Mouse (Mus musculus) kidney, embryonic 15.5 days (tissue): Measurements from ENCODE around the gene Rgs21. TPM values are rescaled to one million over a fixed set of nuclear protein-coding genes. Genes with fewer than 3 reads are reported as not detected.

ENCODE experiments used
- ATAC-seq: fragments of 200-750 bp; cut with Nextera tagmentation; replicated peaks from 2 replicates; pipeline ENCODE4 v1.8.0; 2017; ENCODE audit warnings: moderate TSS enrichment; ENCODE audit not compliant: low FRiP score
- H3K27ac ChIP-seq: fragments of 300-500 bp; sonication (generic); 2 replicates; pipeline ENCODE4 v1.5.1; 2015; ENCODE audit warnings: mild to moderate bottlenecking, inconsistent platforms
- H3K27me3 ChIP-seq: fragments of 300-500 bp; sonication (generic); 2 replicates; pipeline ENCODE4 v1.6.1; 2015; ENCODE audit warnings: inconsistent platforms
- H3K36me3 ChIP-seq: fragments of 300-500 bp; sonication (generic); 2 replicates; pipeline ENCODE4 v1.6.1; 2015; ENCODE audit warnings: inconsistent platforms
- H3K4me1 ChIP-seq: fragments of 300-500 bp; sonication (generic); 2 replicates; pipeline ENCODE4 v1.6.1; 2015; ENCODE audit warnings: inconsistent platforms
- H3K4me2 ChIP-seq: fragments of 300-500 bp; sonication (generic); 2 replicates; pipeline ENCODE4 v1.6.1; 2015; ENCODE audit warnings: moderate library complexity, mild to moderate bottlenecking, inconsistent platforms
- H3K4me3 ChIP-seq: fragments of 300-500 bp; sonication (generic); replicated peaks from 2 replicates; pipeline ENCODE4 v1.5.1; 2015; ENCODE audit warnings: mild to moderate bottlenecking, inconsistent platforms
- H3K9ac ChIP-seq: fragments of 300-500 bp; sonication (generic); 2 replicates; pipeline ENCODE4 v1.6.1; 2015; ENCODE audit warnings: mild to moderate bottlenecking, inconsistent platforms
- H3K9me3 ChIP-seq: fragments of 300-500 bp; sonication (generic); replicated peaks from 2 replicates; pipeline ENCODE4 v1.6.1; 2016; ENCODE audit warnings: inconsistent platforms
- WGBS: fragments of 180-500 bp; shearing (Covaris S2); methylation state at CpG from one replicate; pipeline ENCODE4 v1.1.7; 2015; ENCODE audit warnings: mixed read lengths; 5-methylcytosine and 5-hydroxymethylcytosine counted together
- polyA plus RNA-seq: library from polyadenylated mRNA; unstranded; fragments of >200 nt; fragmentation: Nextera tagmentation; extraction: Ambion mirVana; gene quantifications from 2 replicates; pipeline ENCODE4 v1.2.1, GENCODE M21; 2015

Rgs21 gene
- not detected in 2 replicates for polyA plus RNA-seq

DNA sequence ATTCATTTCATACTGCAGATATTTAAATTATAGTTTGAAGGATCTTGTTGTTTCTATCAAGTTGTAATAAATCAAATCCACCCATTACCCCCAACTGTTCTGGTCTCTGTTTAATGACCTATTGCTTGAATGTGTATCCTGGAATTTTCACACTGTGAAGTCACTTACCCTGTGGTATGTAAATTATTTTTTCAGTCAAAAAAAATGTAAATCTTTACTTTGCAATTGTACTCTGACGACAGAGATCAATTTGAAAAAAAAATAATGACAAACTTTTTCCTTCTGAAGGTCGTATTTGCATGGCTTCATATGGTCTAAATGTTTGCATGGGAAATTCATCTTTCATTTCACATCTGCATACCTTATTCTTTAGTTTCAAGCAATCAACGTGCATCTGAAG is at the start of gene Rgs21:
TSS of gene Rgs21 (minus strand) at position 101 of the 400 bp plus-strand sequence.
- H3K4me1 ChIP-seq = no peaks in the 10 kb centered on the region
- WGBS = 58% methylated on average over 3 of the region's 3 CpGs
- H3K27me3 ChIP-seq = no peaks in the 10 kb centered on the region
- no peak for ATAC-seq
- no peak within 1 kb of the TSS for H3K9ac ChIP-seq
- no peaks in the 10 kb centered on the region for H3K36me3 ChIP-seq
- H3K4me2 ChIP-seq = no peak within 1 kb of the TSS
- no peaks in the 10 kb centered on the region for H3K9me3 ChIP-seq
- H3K4me3 ChIP-seq = no peak within 1 kb of the TSS
- H3K27ac ChIP-seq = no peak within 1 kb of the TSS

DNA sequence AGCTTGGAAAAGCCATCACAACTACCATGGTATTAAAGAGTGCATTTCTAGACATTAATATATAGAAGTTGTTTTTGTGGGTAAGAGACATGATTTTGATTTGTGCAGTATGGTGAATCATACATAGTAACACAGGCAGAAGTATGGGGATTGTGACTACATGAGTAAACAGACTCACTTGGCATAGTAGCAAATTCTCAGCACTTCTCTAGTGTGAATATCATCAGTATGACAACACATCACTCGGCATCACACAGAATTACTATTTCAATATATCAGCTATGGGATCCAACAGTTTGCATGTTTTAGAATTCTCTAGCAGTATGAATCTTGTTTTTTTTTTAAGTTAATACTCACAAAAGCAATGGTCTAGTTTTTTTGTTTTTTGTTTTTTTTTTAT is 36.6 kb upstream of the Rgs21 start:
- Histone ChIP-seq H3K9me3 (no peaks in the 10 kb centered on the region), H3K36me3 (no peaks in the 10 kb centered on the region), H3K4me3 (no peak overlapping the region), H3K9ac (no peak overlapping the region), H3K27ac (no peak overlapping the region), H3K4me1 (no peaks in the 10 kb centered on the region), H3K4me2 (no peak overlapping the region), H3K27me3 (no peaks in the 10 kb centered on the region)
- 94% methylated on average over 1 of the region's 1 CpGs for WGBS
- no peak for ATAC-seq

DNA sequence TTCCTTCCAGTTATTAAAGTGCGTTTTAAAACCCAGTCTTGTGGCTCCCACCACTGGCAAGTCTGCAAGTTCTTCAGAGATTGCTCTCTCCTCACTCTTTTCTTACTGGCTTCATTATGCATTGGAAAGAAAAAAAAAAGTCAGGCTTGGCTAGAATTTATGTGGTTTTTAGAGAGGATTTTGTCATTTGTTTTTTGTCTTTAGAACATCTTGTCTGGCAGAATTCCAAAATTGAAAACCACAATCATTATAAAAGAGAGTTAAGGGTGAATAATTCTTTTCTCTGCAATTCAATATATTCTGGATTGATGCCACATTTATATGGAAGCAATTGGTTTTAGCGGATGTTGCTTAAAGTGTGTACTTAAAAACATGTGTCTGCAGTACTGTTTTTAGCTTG is 35.5 kb upstream of the Rgs21 start:
- Histone ChIP-seq H3K4me3 (no peak overlapping the region), H3K36me3 (no peaks in the 10 kb centered on the region), H3K27ac (no peak overlapping the region), H3K4me2 (no peak overlapping the region), H3K9ac (no peak overlapping the region), H3K4me1 (no peaks in the 10 kb centered on the region), H3K27me3 (no peaks in the 10 kb centered on the region), H3K9me3 (no peaks in the 10 kb centered on the region)
- ATAC-seq = no peak
- WGBS = 74% methylated on average over 2 of the region's 2 CpGs

GRCm38 (mm10) chr1:144579321-144579720 is 11.9 kb upstream of the Rgs21 start:
- Histone ChIP-seq H3K27me3 (no peaks in the 10 kb centered on the region), H3K9ac (no peak overlapping the region), H3K27ac (no peak overlapping the region), H3K4me2 (no peak overlapping the region), H3K4me3 (no peak overlapping the region), H3K9me3 (no peaks in the 10 kb centered on the region), H3K36me3 (no peaks in the 10 kb centered on the region), H3K4me1 (no peaks in the 10 kb centered on the region)
- ATAC-seq = no peak
- 83% methylated on average over 1 of the region's 1 CpGs for WGBS

- no peak for ATAC-seq
- Histone ChIP-seq H3K36me3 (no peaks in the 10 kb centered on the region), H3K9me3 (no peaks in the 10 kb centered on the region), H3K27me3 (no peaks in the 10 kb centered on the region), H3K9ac (no peak overlapping the region), H3K27ac (no peak overlapping the region), H3K4me2 (no peak overlapping the region), H3K4me1 (no peaks in the 10 kb centered on the region), H3K4me3 (no peak overlapping the region)
- 87% methylated on average over 2 of the region's 2 CpGs for WGBS
Observed at GRCm38 (mm10) chr1:144572972-144573371, 5.5 kb upstream of the Rgs21 start.

DNA sequence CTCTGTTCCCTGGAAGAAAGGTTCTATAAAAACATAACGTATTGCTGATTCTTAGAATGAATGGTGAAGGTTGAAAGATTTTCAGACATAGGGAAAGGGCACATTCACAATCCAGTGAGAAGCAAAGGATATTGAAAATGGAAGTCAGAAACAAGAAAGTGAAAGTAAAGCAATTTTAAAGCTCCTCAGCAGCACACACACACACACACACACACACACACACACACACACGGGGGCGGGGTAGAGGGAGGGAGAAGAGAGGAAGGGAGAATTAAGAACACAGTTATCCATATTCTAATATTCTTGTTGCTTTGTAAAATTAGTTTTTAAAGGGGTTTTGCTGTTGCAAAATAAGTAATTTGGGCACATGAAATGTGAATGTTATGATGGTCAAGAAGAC is 2.4 kb upstream of the Rgs21 start:
- no peak for ATAC-seq
- WGBS = 82% methylated on average over 3 of the region's 3 CpGs
- no peak overlapping the region for H3K4me3 ChIP-seq
- no peak overlapping the region for H3K27ac ChIP-seq
- no peaks in the 10 kb centered on the region for H3K27me3 ChIP-seq
- no peak overlapping the region for H3K9ac ChIP-seq
- no peak overlapping the region for H3K4me2 ChIP-seq
- no peaks in the 10 kb centered on the region for H3K36me3 ChIP-seq
- H3K4me1 ChIP-seq = no peaks in the 10 kb centered on the region
- no peaks in the 10 kb centered on the region for H3K9me3 ChIP-seq

- Histone ChIP-seq H3K4me2 (no peak overlapping the region), H3K27ac (no peak overlapping the region), H3K9me3 (no peaks in the 10 kb centered on the region), H3K27me3 (no peaks in the 10 kb centered on the region), H3K9ac (no peak overlapping the region), H3K4me1 (no peaks in the 10 kb centered on the region), H3K36me3 (no peaks in the 10 kb centered on the region), H3K4me3 (no peak overlapping the region)
- WGBS = 83% methylated on average over 4 of the region's 4 CpGs
- no peak for ATAC-seq
Observed at GRCm38 (mm10) chr1:144545142-144545541, 22.3 kb downstream of the Rgs21 start.

GRCm38 (mm10) chr1:144544497-144544961 is 22.9 kb downstream of the Rgs21 start:
- Histone ChIP-seq H3K9ac (no peak overlapping the region), H3K9me3 (no peaks in the 10 kb centered on the region), H3K27ac (no peak overlapping the region), H3K36me3 (no peaks in the 10 kb centered on the region), H3K4me2 (no peak overlapping the region), H3K4me3 (no peak overlapping the region), H3K4me1 (no peaks in the 10 kb centered on the region), H3K27me3 (no peaks in the 10 kb centered on the region)
- WGBS = 86% methylated on average over 6 of the region's 6 CpGs
- ATAC-seq = no peak

GRCm38 (mm10) chr1:144531746-144532145 is 35.7 kb downstream of the Rgs21 start:
- Histone ChIP-seq H3K27me3 (no peaks in the 10 kb centered on the region), H3K4me2 (no peak overlapping the region), H3K9ac (no peak overlapping the region), H3K9me3 (no peaks in the 10 kb centered on the region), H3K4me1 (no peaks in the 10 kb centered on the region), H3K36me3 (no peaks in the 10 kb centered on the region), H3K4me3 (no peak overlapping the region), H3K27ac (no peak overlapping the region)
- ATAC-seq = no peak
- 91% methylated on average over 1 of the region's 1 CpGs for WGBS

DNA sequence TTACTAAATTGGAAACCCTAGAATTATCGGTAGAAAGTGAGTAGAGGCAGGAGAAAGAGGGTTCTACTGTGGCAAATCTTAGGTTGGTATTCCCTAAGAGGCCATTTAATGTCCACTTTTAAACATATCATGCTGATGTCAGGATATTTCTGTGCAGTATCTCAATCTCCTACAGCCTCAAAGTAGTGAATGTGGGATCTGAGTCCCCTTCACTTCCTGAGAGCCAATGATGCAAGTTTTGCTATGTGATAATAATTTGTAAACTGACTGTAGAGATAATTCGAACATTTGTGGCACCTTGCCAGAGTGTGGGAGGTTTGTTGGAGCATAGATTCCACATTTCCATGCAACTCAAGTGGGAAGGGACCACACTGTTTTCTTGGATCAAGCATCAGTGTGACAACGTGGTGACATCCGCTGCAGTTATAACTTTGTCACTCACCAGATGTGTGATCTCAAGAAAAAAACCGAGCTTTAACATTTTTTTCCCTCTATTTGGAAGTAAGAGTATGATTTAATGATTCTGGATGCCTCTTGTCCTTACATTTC is 49.5 kb downstream of the Rgs21 start:
- Histone ChIP-seq H3K4me1 (no peaks in the 10 kb centered on the region), H3K9ac (no peak overlapping the region), H3K27ac (no peak overlapping the region), H3K27me3 (no peaks in the 10 kb centered on the region), H3K4me2 (no peak overlapping the region), H3K36me3 (no peaks in the 10 kb centered on the region), H3K9me3 (no peaks in the 10 kb centered on the region), H3K4me3 (no peak overlapping the region)
- 68% methylated on average over 5 of the region's 5 CpGs for WGBS
- no peak for ATAC-seq

GRCm38 (mm10) chr1:144502241-144502640 is 65.2 kb downstream of the Rgs21 start:
- ATAC-seq = no peak
- WGBS = 69% methylated on average over 1 of the region's 1 CpGs
- Histone ChIP-seq H3K27ac (no peak overlapping the region), H3K4me2 (no peak overlapping the region), H3K4me1 (no peaks in the 10 kb centered on the region), H3K9me3 (no peaks in the 10 kb centered on the region), H3K27me3 (no peaks in the 10 kb centered on the region), H3K36me3 (no peaks in the 10 kb centered on the region), H3K4me3 (no peak overlapping the region), H3K9ac (no peak overlapping the region)

GRCm38 (mm10) chr1:144500423-144500822 is 67.0 kb downstream of the Rgs21 start:
- Histone ChIP-seq H3K9ac (no peak overlapping the region), H3K36me3 (no peaks in the 10 kb centered on the region), H3K9me3 (no peaks in the 10 kb centered on the region), H3K4me2 (no peak overlapping the region), H3K27me3 (no peaks in the 10 kb centered on the region), H3K27ac (no peak overlapping the region), H3K4me1 (no peaks in the 10 kb centered on the region), H3K4me3 (no peak overlapping the region)
- 83% methylated on average over 4 of the region's 4 CpGs for WGBS
- ATAC-seq = no peak

GRCm38 (mm10) chr1:144499719-144500118 is 67.7 kb downstream of the Rgs21 start:
- ATAC-seq = no peak
- Histone ChIP-seq H3K4me2 (no peak overlapping the region), H3K9me3 (no peaks in the 10 kb centered on the region), H3K9ac (no peak overlapping the region), H3K4me3 (no peak overlapping the region), H3K4me1 (no peaks in the 10 kb centered on the region), H3K36me3 (no peaks in the 10 kb centered on the region), H3K27me3 (no peaks in the 10 kb centered on the region), H3K27ac (no peak overlapping the region)
- 78% methylated on average over 1 of the region's 1 CpGs for WGBS
